Mouse (Mus musculus) small intestine, adult 10 weeks (tissue): ENCODE data around the gene Cldn22. TPM values are rescaled to one million over a fixed set of nuclear protein-coding genes. Genes with fewer than 3 reads are reported as not detected.

Experiments used
- polyA plus RNA-seq: library from polyadenylated mRNA; stranded (reverse); fragments of 350-450 nt; fragmentation: Illumina TruSeq; extraction: RNeasy Lipid Tissue Mini Kit (QIAGEN cat#74804); gene quantifications from one replicate; pipeline ENCODE4 v1.2.3, GENCODE M21; 2014; ENCODE audit warnings: low replicate concordance

Gene Cldn22
- polyA plus RNA-seq: not detected

DNA sequence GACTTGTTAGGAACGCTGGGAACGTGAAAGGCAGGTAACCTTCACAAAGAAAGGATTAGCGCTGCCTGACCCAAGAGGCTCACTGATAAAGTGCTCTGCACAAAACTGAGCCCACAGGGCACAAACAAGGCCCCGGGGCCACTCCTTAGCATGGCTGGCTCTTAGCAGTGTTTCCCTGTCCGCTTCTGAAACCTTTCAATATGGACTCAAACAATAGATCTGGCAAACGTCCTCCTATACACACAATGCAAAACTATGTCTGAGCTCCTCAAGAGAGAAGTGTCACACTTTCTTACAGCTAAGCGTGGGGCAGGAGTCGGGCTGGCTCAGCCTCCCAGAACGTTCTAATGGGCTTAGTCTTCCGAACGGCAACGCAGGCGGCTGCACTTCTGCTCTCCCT, at the start of gene Cldn22:
TSS of gene Cldn22 (plus strand) at position 301 of the 400 bp plus-strand sequence.

GRCm38 (mm10) chr8:47821843-47822242, 2.4 kb upstream of the Cldn22 start, which contains the start of gene Cldn24:
TSS of gene Cldn24 (plus strand) at chr8:47822143.

Other genes with a start within 250 kb of the Cldn22 start
- 11.5 TPM for gene Ing2, start 148.9 kb upstream of the Cldn22 start, polyA plus RNA-seq
- 25.8 TPM for gene Cdkn2aip, start 110.5 kb upstream of the Cldn22 start, polyA plus RNA-seq
- gene Cldn24, start 2.3 kb upstream of the Cldn22 start, polyA plus RNA-seq: not detected
- 2.7 TPM for gene Wwc2, start 166.4 kb downstream of the Cldn22 start, polyA plus RNA-seq